Mouse (Mus musculus) thymus, postnatal 10 days (tissue): ENCODE measurements around the gene Slc27a3.

ENCODE experiments used
- DNase-seq, 2 experiments: peaks; one replicate each; pipeline ENCODE4 v3.0.0; 2021; ENCODE audit warnings: low spot score in 2 of 2

The Slc27a3 gene

GRCm38 (mm10) chr3:90391004-90391403 is 1.3 kb upstream of the Slc27a3 start:
- DNase-seq, result no peak

DNA sequence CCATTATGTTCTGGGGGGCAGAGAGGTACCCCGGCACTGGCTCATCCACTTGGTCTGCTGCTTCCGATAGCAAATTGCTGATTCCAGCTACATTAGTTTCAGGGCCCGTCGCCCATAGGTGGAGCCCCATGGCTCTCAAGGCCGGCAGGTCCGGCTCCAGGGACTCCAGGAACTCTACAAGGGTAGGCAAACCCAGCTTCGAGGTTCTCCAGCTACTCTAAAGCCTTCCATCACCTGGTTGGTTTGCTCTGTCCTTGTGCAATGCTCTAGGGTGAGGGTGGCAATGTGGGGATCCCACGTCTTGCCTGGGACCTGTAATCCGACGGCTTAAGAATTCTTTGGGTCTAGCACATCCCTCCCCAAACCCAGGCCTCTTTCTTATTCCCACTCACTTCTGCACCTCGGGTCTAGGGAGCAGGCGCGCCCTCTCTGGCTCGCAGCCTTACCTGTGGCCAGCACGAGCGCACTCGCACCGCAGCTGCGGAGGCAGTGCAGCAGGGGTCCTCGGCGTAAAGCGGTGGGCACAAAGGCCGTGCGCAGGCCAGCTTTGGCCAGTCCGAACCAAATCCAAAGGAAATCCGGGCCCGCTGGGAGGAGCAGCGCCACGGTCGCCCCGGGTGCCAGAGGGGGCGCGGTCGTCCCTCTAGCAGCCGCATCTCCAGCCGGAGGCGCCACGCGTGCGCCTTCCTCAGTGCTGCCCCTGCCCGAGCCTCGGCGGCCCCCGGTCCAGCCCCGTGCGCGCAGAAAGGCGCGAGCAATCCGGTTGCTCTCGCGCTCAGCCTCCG is 820 bp downstream of the Slc27a3 start:
- peak in 1 of 2 experiments; percentile 12 for DNase-seq

DNA sequence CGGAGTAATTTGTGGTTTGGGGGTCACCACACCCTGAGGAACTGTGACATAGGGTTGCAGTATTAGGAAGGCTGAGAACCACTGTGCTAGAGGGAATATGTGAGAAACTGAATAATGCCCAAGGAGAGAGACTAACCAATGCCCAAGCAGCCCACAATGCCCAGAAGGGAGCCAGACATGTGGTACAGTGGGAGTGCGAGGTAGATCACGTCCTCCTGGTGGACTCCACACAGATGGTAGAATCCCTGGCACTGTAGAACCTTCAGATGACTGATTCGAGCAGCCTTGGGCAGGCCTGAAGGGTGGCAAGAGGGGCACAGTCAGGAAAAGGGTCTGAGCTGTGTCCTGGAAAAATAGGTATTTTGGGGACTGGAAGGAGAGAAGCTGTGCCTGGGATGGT is 1.5 kb downstream of the Slc27a3 start:
- no peak for DNase-seq

GRCm38 (mm10) chr3:90387483-90387882 is 2.3 kb downstream of the Slc27a3 start:
- no peak for DNase-seq

GRCm38 (mm10) chr3:90386817-90387216 is 2.9 kb downstream of the Slc27a3 start:
- no peak for DNase-seq

- no peak for DNase-seq
These were observed 4.8 kb downstream of the Slc27a3 start for GRCm38 (mm10) chr3:90384851-90385375.

GRCm38 (mm10) chr3:90383690-90384089 is 6.0 kb downstream of the Slc27a3 start:
- no peak for DNase-seq

GRCm38 (mm10) chr3:90381727-90382126 is 8.0 kb downstream of the Slc27a3 start:
- DNase-seq, result no peak

- DNase-seq, result no peak
These were observed 11.2 kb downstream of the Slc27a3 start for GRCm38 (mm10) chr3:90378496-90378895.

- DNase-seq, result no peak
These were observed 13.5 kb downstream of the Slc27a3 start for GRCm38 (mm10) chr3:90376247-90376585.

DNA sequence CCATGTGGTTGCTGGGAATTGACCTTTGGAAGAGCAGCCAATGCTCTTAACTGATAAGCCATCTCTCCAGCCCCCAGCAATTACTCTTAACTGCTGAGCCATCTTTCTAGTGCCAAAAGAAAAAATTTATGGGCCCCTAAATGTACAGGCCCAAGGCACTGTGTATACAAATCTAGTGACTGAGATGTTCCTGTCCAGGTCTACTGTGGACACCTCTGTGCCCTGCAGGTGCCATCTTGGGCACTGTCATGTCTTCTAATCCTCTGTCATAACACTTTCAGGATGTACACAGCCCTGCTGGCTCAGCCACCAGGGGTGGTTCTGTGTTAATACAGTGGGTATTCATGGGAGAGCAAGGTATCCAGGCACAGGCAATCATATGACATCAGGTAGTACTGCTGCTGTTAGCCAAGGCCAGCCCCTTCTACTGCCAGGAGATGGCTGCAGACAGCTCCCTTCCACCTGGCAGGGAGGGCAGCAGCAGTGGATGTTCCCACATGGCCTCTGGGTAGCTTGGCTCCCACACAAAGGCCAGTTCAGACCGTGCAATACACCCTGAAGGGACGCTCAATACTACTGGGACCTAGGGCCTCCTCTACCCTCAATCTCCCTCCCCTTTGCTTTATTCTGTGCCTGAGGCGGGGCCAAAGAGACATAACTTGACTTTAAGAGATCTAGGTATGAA is 14.0 kb downstream of the Slc27a3 start:
- DNase-seq, result no peak

DNA sequence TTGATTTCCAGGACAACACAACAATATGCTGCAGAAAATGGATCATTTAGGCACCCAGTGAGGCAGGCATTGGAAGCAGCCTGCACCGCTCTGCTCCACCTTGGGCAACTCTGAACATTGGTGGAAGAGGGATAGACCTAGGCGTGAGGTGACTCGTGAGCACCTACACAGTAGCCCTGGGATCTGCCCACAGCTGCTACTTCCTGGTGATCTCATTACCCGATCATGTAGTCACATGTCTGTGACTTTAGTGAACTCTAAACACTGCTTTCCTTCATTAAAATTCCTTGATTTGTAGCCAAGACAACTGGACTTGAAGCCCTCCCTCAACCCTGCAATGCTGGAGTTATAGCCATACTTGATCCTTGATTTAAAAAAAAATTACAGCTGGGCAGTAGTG is 15.4 kb downstream of the Slc27a3 start:
- no peak for DNase-seq

DNA sequence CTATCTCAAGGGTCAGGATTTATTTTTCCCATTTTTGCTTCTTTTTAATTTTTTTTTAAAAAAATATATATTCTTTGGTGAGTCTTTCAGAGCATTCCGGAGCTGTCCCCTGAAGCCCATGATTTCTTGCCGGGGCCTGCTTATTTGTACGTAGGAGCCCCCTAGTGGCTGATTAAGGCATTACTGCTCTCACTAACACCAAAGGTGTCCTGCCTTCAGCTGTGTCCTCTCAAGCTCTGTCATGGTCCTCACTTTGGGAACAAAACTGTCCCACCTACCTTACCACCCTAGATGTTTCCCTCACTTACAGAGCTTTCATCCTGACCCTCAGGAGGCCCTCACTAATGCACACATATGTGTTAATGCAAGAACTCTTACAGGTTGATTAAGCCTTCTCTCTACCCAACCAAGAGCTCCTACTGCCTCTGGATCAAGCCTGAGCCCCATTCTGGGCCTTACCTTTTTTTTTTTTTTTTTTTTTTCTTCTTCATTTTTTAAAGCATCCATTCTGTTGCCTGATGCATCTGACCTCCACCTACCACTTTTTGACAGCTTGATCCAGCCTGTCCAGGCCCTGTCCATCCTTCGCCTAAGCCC is 16.2 kb downstream of the Slc27a3 start:
- DNase-seq, result peak; percentile 62 to 85

- no peak for DNase-seq
These were observed 16.9 kb downstream of the Slc27a3 start for GRCm38 (mm10) chr3:90372817-90373216.

GRCm38 (mm10) chr3:90371857-90372256 is 17.9 kb downstream of the Slc27a3 start:
- no peak for DNase-seq

DNA sequence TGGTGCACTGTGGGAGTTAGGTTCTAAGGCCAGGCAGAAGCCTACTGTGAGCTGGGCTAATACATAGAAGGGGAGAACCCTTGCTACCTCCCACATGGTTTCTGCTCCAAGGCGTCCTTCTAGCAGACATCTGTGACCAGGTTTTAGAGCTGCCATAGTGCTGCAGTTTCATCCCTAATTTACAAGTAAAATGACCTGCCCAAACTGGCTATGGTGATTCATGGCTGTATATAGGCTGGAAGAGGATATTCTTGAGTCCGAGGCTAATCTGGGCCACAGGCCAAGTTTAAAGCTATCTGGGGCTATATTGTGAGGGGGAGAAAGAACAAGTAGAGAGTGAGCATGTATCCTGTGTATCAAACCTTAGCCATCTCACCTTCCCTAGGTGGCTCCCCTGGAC is 20.7 kb downstream of the Slc27a3 start:
- DNase-seq, result no peak

- DNase-seq, result no peak
These were observed 22.6 kb downstream of the Slc27a3 start for GRCm38 (mm10) chr3:90367001-90367632.

DNA sequence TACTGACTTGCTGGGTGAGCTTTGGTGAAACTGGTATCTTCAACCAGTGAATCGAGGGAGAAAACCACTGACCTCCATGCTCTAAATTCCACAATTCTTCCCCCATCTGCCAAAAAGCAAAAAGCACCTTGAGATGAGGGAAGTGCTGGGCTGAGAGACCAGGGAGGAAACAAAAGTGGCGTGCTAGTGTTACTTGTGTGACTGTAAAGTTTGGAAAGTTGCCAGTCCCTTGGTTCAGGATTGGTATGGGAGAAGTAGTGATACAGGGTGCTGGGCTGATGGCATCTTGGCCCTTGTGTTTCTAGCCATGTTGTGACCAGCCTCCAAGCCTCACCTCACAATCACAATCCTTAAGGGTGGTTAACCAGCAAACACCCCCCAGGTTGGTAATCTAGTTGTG is 27.4 kb downstream of the Slc27a3 start:
- no peak for DNase-seq

GRCm38 (mm10) chr3:90361476-90361875 is 28.3 kb downstream of the Slc27a3 start:
- no peak for DNase-seq

DNA sequence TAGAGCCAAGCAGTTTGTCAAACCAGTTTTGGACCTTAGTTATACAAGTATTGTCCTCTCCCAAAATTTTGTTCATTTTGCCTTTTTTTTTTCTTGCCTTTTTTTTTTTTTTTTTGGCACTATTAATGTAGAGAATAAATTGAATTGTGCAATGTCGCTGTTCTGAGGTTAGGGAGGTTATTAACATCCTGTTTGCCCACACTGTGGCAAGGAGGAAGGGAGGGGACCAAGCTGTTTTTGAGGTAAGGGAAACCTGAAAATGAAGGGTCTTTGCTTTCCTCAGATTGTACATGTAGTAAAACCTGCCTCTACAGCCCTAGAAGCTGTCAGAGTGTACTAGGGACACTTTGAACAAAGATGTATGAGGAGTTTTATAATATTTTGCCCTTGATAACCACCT is 30.5 kb downstream of the Slc27a3 start:
- no peak for DNase-seq

DNA sequence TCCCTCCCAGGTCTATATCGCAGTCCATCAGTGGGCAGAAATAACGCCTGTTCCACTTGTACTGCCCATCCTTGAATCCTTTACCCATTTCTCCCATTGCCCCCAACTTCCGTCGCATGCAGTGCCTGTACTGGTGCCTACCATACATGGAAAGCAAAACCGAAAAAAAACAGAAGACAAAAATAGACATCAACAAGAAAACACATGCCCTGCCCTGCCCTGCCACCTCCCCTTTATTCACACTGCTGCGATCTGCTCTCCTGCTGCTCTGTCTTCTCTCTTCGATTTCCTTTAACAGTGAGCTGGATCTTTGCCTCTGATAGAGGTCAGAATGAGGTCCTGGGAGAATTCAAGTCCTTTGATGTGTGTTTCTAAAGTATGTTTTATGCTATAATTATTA is 31.8 kb downstream of the Slc27a3 start:
- DNase-seq, result no peak

DNA sequence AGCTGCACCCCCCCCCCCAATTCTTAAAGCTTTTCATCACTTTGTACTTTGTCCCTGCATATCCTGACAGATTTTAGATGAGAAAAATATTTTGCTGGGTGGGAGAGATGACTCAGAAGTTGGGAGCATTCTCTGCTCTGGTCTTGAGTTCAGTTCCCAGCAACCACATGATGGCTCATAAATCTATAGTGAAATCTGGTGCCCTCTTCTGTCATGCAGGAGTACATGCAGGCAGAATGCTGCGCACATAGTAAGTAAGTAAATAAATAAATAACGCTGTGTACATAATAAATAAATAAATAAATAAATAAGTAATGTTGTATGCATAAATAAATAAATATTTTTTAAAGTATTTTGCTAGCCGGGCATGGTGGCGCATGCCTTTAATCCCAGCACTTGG is 41.9 kb downstream of the Slc27a3 start:
- no peak for DNase-seq
